Mouse (Mus musculus) spleen, postnatal 4 days (tissue): ENCODE results near the gene Malsu1.

ENCODE experiments used
- DNase-seq, 2 experiments: peaks; one replicate each; pipeline ENCODE4 v3.0.0; 2022; ENCODE audit warnings: low spot score in 2 of 2

Gene Malsu1

DNA sequence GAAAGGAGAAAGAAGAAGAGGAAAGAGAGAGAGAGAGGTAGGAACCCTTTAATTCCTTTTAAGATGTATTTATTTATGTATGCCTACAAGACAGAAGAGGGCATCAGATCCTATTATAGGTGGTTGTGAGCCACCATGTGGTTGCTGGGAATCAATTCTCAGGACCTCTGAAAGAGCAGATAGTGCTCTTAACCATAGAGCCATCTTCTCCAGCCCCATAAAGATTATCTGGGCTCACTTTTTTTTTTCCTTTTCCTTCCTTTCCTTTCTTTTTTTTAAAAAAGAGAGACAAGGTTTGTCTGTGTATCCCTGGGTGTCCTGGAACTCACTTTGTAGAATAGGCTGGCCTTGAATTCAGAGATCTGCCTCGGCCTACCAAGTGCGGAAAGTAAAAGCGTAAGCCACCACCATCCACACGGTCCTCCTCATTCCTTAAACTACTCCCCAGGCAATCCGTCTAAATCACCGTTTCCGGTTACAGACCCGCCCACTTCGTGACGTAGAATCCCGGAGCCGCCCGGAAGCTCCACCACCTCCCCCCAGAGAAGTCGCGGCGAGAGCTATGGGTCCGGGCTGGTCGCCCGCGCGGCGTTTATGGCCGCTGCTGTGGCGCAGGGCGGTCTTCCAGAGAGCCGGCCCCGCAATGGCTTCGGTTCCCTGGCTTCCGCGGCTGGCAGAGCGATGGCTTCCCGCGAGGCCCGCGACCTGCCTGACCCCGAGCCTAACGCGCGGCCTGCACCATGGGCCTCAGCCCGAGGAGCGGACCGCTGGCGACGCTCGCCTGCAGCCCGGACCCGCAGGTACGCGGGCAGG, at the start of gene Malsu1:
Malsu1 (plus strand) TSS at position 492 of the 813 bp plus-strand sequence.
- peak; percentile 88 to 94 for DNase-seq

DNA sequence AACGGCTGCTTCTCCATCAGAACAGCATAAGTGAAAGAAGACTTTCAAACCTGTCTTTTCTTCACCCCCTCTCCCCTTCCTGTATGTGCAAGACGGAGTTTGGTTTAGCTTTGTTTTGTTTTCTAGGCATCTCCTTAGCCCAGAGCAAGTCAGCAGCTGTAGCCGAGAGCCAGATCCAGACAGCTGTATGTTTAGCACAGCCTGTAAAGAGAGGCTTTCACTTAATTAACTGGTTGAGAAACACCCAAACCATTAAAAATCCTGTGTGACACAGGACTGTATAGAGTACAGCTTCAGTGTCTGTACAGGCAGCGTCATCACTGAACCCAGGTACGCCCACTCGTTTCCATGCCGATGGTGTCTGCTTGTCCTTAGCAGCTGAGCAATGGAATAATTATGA, 48.3 kb upstream of the Malsu1 start:
- no peak for DNase-seq

DNA sequence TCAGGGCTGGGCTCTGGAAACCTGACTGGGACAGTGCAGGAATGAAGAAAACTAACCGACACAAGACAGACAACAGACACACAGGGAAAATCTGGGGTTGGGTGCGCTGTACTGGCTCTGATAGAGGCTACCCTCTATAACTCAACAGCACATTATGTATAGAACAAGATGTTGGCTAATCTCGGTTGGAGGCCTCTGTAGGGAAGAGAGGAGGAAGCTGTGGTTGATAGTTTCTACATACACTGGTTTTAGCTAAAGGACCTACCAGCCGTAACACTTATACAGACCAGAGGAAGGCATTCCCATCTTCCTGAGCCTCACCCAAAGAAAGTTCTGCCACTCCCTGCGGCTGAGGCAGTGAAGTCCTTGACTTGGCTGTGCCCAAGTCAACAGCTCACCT, 47.1 kb upstream of the Malsu1 start:
- no peak for DNase-seq

- DNase-seq, result no peak
Observed at GRCm38 (mm10) chr6:49028019-49028418, 45.6 kb upstream of the Malsu1 start.

DNA sequence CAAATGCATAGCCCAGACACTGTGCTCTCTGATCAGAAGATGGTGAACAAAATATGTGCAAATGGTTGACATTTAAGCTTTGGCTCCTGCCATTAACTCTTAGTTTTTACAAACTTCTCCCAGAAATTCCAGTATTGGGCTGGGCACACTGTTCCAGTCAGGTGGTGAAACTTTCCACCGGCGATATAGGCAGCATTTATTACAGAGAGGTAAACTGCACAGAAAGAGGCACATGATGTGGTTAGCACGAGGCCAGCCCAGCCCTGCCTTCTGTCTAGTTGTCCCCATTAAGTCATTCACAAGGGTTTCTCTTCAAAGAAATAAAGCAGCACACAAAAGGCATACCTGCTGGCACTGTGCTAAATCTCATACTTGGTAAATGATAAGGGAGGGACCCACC, 44.9 kb upstream of the Malsu1 start:
- no peak for DNase-seq

- DNase-seq, result no peak
Observed at GRCm38 (mm10) chr6:49031230-49031629, 42.4 kb upstream of the Malsu1 start.

GRCm38 (mm10) chr6:49032783-49033182, 40.8 kb upstream of the Malsu1 start:
- no peak for DNase-seq

DNA sequence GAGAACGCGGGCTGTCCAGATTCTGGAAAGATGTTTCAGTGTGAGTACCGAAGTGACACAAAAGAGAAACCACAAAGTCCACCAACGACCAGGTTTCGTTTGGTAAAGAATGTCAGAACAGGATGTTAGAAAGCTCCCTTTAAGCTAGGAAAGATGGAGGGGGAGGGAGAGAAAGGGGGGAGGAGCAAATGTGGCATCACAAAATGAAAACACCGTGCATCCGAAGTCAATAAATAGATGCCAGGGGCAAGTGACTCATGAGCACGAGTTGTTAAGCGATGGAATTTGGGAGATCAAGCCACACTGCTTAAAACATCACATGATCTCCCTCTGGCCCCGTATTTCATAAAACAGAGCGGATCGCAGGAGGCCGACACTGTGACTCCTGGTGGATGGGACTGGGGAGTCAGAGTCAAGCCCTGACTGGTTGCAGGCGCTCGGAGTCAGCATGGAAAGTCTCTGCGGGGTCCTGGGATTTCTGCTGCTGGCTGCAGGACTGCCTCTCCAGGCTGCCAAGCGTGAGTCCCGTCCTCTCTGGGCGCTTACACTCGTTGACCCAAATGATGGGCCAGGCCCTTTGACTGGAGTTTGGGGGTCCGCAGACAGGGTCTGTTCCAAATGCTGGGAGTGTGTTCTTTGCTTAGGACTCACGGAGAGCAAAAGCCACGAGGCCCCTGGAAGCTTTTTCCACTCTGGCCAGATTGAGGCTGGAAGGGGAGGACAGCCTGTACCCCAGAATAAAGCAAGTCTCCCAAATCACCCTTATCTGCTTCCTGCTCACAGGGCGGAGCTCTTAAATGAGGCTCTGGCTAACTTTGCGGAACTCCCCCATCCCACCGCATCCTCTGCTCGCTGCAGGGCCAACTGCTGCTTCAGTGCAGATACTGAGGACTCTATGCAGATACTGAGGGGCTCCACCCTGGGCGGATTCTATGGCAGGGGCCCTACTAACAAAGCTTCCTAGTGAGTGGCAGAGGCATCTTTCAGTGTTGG, 37.0 kb upstream of the Malsu1 start, which contains the start of gene Gpnmb:
Gpnmb (plus strand) TSS at position 272 of the 993 bp plus-strand sequence.
- no peak for DNase-seq

DNA sequence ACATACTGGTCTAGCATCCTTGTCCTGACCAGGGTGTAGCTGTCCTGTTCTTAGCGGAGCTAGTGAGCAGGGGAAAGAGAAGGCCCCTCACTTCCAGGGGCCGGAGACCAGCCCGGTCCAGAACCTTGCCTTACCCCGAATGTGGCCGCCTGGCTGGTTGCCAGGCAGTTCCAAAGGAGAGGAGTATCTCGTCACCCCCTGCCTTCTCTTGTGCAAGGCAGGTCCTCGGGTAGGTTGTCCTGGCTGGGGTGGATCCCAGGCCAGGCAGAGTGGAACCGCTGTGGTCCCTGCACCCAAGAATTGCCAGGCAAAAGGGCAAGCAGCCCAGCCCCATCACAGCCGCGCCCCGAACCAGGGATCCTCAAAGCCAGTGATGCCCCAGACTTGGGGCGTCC, 36.3 kb upstream of the Malsu1 start:
- DNase-seq, result no peak

DNA sequence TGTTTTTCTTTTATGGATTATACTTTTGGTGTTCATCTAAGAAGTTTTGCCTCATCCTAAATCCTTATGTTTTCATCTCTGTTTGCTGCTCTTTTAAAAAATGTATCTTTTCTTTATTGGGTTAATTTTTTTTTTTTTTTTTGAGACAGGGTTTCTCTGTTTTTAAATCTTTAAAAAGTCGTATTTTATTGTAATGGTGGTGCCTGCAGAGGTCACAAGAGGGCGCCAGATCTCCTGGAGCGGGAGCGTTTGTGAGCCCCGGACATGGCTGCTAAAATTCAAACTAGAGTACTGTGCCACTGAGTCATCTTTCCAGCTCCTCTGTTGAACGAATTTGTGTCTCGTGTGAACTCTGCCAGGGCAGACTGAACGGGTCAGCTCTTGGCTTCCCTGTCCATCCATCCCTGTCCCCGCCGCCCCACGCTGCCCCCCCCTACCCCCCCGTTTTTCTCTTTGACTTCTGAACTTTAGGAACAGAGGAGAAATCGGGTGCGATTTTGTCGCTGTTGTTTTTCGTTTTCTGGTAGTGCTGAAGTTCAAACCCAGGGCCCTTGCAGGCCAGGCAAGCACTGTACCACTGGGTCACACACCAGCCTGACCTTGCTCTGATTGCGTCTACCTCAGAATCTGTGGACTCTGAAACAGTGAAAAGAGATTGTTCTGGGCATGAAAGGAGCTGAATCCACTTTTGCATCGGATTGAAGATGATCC, 34.0 kb upstream of the Malsu1 start:
- peak; percentile 56 to 82 for DNase-seq

GRCm38 (mm10) chr6:49046502-49046901, 27.1 kb upstream of the Malsu1 start:
- no peak for DNase-seq

GRCm38 (mm10) chr6:49046976-49047375, 26.6 kb upstream of the Malsu1 start:
- no peak for DNase-seq

GRCm38 (mm10) chr6:49047848-49048247, 25.7 kb upstream of the Malsu1 start:
- no peak for DNase-seq

GRCm38 (mm10) chr6:49048395-49048794, 25.2 kb upstream of the Malsu1 start:
- DNase-seq, result no peak

GRCm38 (mm10) chr6:49050677-49051410, 22.8 kb upstream of the Malsu1 start:
- DNase-seq, result no peak

DNA sequence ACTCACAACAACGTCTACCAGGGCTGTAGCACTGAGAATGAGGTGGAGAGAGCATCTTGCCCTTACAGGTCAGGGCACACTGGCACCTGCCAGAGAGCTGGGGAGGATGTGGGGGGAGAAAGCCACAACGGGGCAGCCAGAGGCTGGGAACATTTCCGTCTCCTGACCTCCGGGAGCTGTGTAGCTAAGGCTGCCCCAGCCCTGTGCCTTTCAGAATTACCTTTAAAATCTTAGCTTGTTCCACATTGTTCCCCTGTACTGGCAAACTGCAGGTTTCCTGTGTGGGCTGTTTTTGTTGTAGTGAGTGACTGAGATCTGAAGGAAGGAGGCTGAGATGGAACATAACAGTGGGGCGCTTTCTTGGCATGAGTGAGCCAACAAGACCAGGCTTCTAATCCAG, 21.4 kb upstream of the Malsu1 start:
- no peak for DNase-seq

DNA sequence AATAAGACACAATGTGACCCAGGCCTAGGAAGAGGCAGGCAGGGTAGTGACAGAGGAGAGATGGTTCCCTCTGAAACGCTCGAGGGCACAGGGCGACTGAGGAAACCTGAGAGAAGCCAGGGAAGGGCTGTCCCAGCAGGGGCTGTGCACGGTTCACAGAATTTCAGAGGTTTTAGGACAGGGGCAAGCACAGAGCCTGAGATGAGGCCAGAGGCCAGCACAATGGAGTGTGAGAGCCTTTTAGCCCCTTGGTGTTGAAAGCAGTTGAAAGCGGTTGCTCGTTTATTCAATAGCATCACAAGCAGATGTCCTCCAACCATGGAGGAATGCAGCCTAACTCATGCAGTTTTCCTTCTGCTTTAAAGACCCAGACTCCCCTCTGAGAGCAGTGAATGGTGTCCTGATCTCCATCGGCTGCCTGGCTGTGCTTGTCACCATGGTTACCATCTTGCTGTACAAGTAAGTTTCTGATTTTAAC, 18.3 kb upstream of the Malsu1 start:
- no peak for DNase-seq

DNA sequence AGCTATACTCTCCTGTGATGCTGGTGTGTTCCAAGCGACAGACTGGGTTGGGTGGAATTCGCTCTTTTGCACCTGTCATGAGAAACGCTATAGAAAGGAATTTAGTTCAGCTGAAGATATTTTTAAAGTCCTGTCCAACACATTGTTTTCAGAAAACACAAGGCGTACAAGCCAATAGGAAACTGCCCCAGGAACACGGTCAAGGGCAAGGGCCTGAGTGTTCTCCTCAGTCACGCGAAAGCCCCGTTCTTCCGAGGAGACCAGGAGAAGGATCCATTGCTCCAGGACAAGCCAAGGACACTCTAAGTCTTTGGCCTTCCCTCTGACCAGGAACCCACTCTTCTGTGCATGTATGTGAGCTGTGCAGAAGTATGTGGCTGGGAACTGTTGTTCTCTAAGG, 17.6 kb upstream of the Malsu1 start:
- DNase-seq, result no peak

GRCm38 (mm10) chr6:49057053-49058021, 16.3 kb upstream of the Malsu1 start:
- DNase-seq, result peak; percentile 55 to 85

- DNase-seq, result no peak
Observed at GRCm38 (mm10) chr6:49068361-49068760, 5.2 kb upstream of the Malsu1 start.
